Mouse (Mus musculus) heart, postnatal 0 days (tissue): Measurements from ENCODE around the gene Zbtb45. TPM values are rescaled to one million over a fixed set of nuclear protein-coding genes. Genes with fewer than 3 reads are reported as not detected.

Experiments used
- ATAC-seq: fragments of 200-750 bp; cut with Nextera tagmentation; 2 replicates; pipeline ENCODE4 v1.8.0; 2017; ENCODE audit warnings: low read depth, moderate number of reproducible peaks, moderate library complexity; ENCODE audit not compliant: insufficient read depth
- DNase-seq: peaks from one replicate; pipeline ENCODE4 v3.0.0-alpha.2; 2016; ENCODE audit warnings: low spot score
- H3K27ac ChIP-seq: fragments of 300-500 bp; sonication (generic); 2 replicates; pipeline ENCODE4 v1.5.1; 2014; ENCODE audit warnings: low read depth, mild to moderate bottlenecking
- H3K27me3 ChIP-seq: fragments of 300-500 bp; sonication (generic); 2 replicates; pipeline ENCODE4 v1.6.1; 2014; ENCODE audit warnings: low read length, mixed read lengths; ENCODE audit not compliant: control insufficient read depth, insufficient read depth
- H3K36me3 ChIP-seq: fragments of 300-500 bp; sonication (generic); replicated peaks from 2 replicates; pipeline ENCODE4 v1.6.1; 2014; ENCODE audit warnings: low read length, mixed read lengths; ENCODE audit not compliant: control insufficient read depth, insufficient read depth
- H3K4me1 ChIP-seq: fragments of 300-500 bp; sonication (generic); 2 replicates; pipeline ENCODE4 v1.6.1; 2014; ENCODE audit warnings: antibody characterized with exemption; ENCODE audit not compliant: control insufficient read depth, insufficient read depth
- H3K4me2 ChIP-seq: fragments of 300-500 bp; sonication (generic); 2 replicates; pipeline ENCODE4 v1.6.1; 2014; ENCODE audit warnings: low read depth, mild to moderate bottlenecking, low read length, moderate library complexity
- H3K4me3 ChIP-seq: fragments of 300-500 bp; sonication (generic); 2 replicates; pipeline ENCODE4 v1.5.1; 2014; ENCODE audit warnings: low read depth, low read length
- H3K9ac ChIP-seq: fragments of 300-500 bp; sonication (generic); replicated peaks from 2 replicates; pipeline ENCODE4 v1.6.1; 2014; ENCODE audit warnings: low read depth, low read length, mixed read lengths
- H3K9me3 ChIP-seq: fragments of 300-500 bp; sonication (generic); replicated peaks from 2 replicates; pipeline ENCODE4 v1.6.1; 2016; ENCODE audit warnings: low read length; ENCODE audit not compliant: control insufficient read depth
- CTCF ChIP-seq: IDR thresholded peaks from 2 replicates; pipeline ENCODE4 v1.5.1; 2016; ENCODE audit warnings: antibody characterized with exemption, control low read depth, low read depth
- EP300 ChIP-seq: IDR thresholded peaks from 2 replicates; pipeline ENCODE4 v1.6.1; 2016; ENCODE audit warnings: antibody characterized with exemption, low read depth
- WGBS: fragments of 180-500 bp; shearing (Covaris S2); extraction: QIAGEN DNeasy Blood & Tissue Kit; methylation state at CpG from one replicate; pipeline ENCODE4 v1.1.7; 2014; 5-methylcytosine and 5-hydroxymethylcytosine counted together
- polyA plus RNA-seq: library from polyadenylated mRNA; unstranded; fragments of >200 nt; fragmentation: Nextera tagmentation; extraction: Ambion mirVana; gene quantifications from 2 replicates; pipeline ENCODE4 v1.2.1, GENCODE M21; 2015
- total RNA-seq: library from RNA; depleted of rRNA; stranded (reverse); fragments of >200 nt; gene quantifications from 2 replicates; pipeline ENCODE4 v1.2.3, GENCODE M21; 2014; ENCODE audit warnings: low replicate concordance

The Zbtb45 gene
- total and polyA plus RNA-seq, 2 experiments from 2014 or later, result 9.5 to 29.2 TPM

DNA sequence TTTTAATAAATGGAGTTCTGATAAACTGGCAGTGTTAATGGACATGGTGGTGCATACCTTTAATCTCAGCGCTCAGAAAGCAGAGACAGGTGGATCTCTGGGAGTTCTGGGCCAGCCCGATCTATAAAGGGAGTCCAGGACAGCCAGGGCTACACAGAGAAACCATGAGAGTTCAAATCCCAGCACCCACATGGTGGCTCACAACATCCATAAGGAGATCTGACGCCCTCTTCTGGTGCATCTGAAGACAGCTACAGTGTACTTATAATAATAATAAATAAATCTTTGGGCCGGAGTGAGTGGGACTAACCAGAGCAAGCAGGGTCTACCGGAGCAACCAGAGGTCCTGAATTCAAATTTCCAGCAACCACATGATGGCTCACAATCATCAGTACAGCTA, 6.5 kb downstream of the Zbtb45 start:
- H3K9me3 ChIP-seq, result no peaks in the 10 kb centered on the region
- H3K27ac ChIP-seq, result no peak overlapping the region
- H3K4me3 ChIP-seq, result no peak overlapping the region
- H3K4me1 ChIP-seq, result no peaks in the 10 kb centered on the region
- no peak overlapping the region for H3K9ac ChIP-seq
- ATAC-seq (no peak), DNase-seq (no peak)
- H3K36me3 ChIP-seq, result peaks cover 38% of the 10 kb centered on the region
- no peak for TF ChIP-seq EP300
- no peak for TF ChIP-seq CTCF
- 79% methylated on average over 5 of the region's 5 CpGs for WGBS
- no peak overlapping the region for H3K4me2 ChIP-seq
- no peaks in the 10 kb centered on the region for H3K27me3 ChIP-seq

DNA sequence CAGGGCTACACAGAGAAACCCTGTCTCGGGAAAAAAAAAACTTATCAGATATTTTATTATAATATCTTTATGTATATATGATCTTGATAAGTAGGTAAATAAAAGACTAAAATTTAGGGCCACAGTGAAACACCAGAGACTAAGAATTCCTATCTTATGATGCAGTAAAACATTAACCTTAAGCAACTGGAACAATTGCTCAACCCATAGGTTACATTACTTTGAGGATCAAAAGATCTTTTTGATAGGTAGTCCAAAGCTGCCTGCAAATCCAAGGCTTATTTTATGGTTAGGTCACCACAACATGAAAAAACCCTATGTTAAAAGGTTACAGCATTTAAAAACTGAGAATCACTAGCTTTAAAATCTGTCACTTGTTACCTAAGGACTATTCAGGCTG, 8.2 kb downstream of the Zbtb45 start:
- H3K4me3 ChIP-seq, result no peak overlapping the region
- H3K9me3 ChIP-seq, result no peaks in the 10 kb centered on the region
- TF ChIP-seq CTCF (no peak), EP300 (no peak)
- WGBS, result 48% methylated on average over 1 of the region's 1 CpGs
- H3K27ac ChIP-seq, result no peak overlapping the region
- no peaks in the 10 kb centered on the region for H3K4me1 ChIP-seq
- no peak overlapping the region for H3K9ac ChIP-seq
- ATAC-seq, result no peak
- H3K4me2 ChIP-seq, result no peak overlapping the region
- no peaks in the 10 kb centered on the region for H3K27me3 ChIP-seq
- DNase-seq, result no peak
- peaks cover 22% of the 10 kb centered on the region for H3K36me3 ChIP-seq

DNA sequence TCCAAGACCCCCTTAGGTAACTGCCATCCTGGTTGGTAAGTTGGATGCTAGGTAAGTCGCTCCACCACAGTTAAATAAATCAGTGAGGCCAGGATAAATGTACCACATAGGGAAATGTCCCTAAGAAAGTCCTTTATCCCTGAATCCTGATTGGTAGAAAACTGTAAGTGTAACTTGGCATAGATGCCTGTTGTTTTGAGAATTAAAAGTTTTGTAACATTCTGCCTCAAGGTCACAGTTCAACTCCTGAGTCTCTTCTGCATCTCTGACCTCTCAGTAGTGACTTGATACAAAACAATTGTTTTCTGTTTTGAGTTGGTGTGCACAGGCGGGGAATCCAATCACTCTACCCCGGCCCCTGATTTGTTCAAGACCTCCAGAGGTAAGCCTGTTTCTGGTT, 11.0 kb downstream of the Zbtb45 start, which contains the start of gene Trim28:
TSS of gene Trim28 (plus strand) at position 264 of the 400 bp plus-strand sequence.
- H3K27ac ChIP-seq, result no peak within 1 kb of the TSS
- no peak for DNase-seq
- TF ChIP-seq CTCF (no peak), EP300 (no peak)
- no peaks in the 10 kb centered on the region for H3K27me3 ChIP-seq
- no peak for ATAC-seq
- no peak within 1 kb of the TSS for H3K9ac ChIP-seq
- WGBS, result 74% methylated on average over 3 of the region's 3 CpGs
- no peaks in the 10 kb centered on the region for H3K4me1 ChIP-seq
- H3K4me3 ChIP-seq, result no peak within 1 kb of the TSS
- no peak within 1 kb of the TSS for H3K4me2 ChIP-seq
- no peaks in the 10 kb centered on the region for H3K36me3 ChIP-seq
- no peaks in the 10 kb centered on the region for H3K9me3 ChIP-seq

DNA sequence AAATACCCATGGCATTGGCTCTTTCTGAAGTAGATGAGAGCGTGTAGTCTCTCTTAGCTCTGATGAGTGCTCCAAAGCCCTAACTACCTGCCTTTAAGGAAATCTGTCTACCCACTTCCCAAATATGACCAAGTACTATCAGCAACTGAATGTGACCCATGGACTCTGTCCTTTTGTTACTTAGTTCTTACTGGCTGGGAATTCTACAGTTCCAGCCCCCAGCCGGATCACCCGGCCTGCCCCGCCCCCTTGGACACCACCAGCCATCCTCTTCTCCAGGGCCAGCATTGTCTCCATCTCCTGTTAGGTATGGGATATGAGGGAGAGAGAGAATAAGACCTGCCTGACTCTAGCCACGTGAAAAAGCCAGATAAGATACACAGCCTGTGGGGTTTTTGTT, 11.8 kb downstream of the Zbtb45 start, which contains the start of gene Slc27a5:
TSS of gene Slc27a5 (minus strand) at position 140 of the 400 bp plus-strand sequence.
- Histone ChIP-seq H3K4me1 (no peaks in the 10 kb centered on the region), H3K4me2 (no peak within 1 kb of the TSS), H3K27ac (no peak within 1 kb of the TSS), H3K9ac (no peak within 1 kb of the TSS), H3K27me3 (no peaks in the 10 kb centered on the region), H3K9me3 (no peaks in the 10 kb centered on the region), H3K36me3 (no peaks in the 10 kb centered on the region), H3K4me3 (no peak within 1 kb of the TSS)
- DNase-seq (no peak), ATAC-seq (no peak)
- TF ChIP-seq EP300 (no peak), CTCF (no peak)
- 57% methylated on average over 5 of the region's 5 CpGs for WGBS

DNA sequence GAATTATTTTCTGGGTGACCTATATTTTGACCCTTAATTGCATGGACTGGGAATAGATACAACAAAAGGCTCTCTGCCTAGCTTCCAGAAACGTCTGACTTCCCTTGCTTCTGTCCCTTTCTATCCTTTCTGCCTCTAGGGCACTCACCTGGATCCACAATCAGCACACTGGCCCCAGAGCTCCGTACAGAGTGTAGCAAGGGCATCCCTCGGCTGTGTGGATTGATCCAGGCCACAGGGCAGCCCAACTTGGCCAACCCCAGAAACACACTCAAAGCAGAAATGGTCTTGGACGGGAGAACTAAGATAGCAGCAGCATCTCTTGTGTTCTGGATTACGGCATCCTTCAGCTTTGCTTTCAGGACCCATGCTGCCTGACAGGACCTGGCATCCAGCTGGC, 12.6 kb downstream of the Zbtb45 start:
- no peaks in the 10 kb centered on the region for H3K9me3 ChIP-seq
- ATAC-seq, result no peak
- 54% methylated on average over 5 of the region's 5 CpGs for WGBS
- H3K36me3 ChIP-seq, result no peaks in the 10 kb centered on the region
- no peak for DNase-seq
- no peak overlapping the region for H3K9ac ChIP-seq
- H3K4me2 ChIP-seq, result no peak overlapping the region
- H3K4me1 ChIP-seq, result no peaks in the 10 kb centered on the region
- H3K27ac ChIP-seq, result no peak overlapping the region
- no peak for TF ChIP-seq CTCF
- TF ChIP-seq EP300, result no peak
- H3K4me3 ChIP-seq, result no peak overlapping the region
- H3K27me3 ChIP-seq, result no peaks in the 10 kb centered on the region

DNA sequence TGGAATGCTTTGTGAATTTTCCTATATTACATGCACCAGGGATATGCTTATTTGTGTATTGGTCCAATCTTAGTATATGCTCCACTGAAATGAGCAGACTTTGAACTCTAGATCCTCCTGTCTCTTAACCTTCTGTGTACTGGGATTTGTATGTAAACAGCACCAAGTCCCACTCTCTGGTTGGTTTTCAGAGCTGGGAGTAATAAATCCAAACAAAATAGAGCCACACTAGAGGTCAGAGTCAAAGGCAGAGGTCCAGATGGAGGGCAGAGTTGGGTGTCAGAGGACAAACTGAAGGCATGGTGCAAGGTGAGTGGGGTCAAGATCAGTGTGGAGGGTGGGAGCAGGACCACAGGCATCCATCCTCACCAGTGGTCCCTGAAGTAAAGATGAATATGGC, 14.0 kb downstream of the Zbtb45 start:
- ATAC-seq, result no peak
- Histone ChIP-seq H3K9me3 (no peaks in the 10 kb centered on the region), H3K4me2 (no peak overlapping the region), H3K9ac (no peak overlapping the region), H3K4me1 (no peaks in the 10 kb centered on the region), H3K27ac (no peak overlapping the region), H3K4me3 (no peak overlapping the region), H3K27me3 (no peaks in the 10 kb centered on the region), H3K36me3 (no peaks in the 10 kb centered on the region)
- DNase-seq, result no peak
- TF ChIP-seq CTCF (no peak), EP300 (no peak)
